Mouse (Mus musculus) liver, embryonic 13.5 days (tissue): ENCODE data around the gene Rabggta. TPM values are rescaled to one million over a fixed set of nuclear protein-coding genes. Genes with fewer than 3 reads are reported as not detected.

Experiments used
- ATAC-seq: fragments of 200-750 bp; cut with Nextera tagmentation; 2 replicates; pipeline ENCODE4 v1.8.0; 2017; ENCODE audit warnings: low read depth, mild to moderate bottlenecking, moderate number of reproducible peaks, moderate library complexity
- DNase-seq: peaks from one replicate; pipeline ENCODE4 v3.0.0; 2022
- H3K27ac ChIP-seq: fragments of 300-500 bp; sonication (generic); 2 replicates; pipeline ENCODE4 v1.5.1; 2015; ENCODE audit warnings: moderate library complexity, mild to moderate bottlenecking, inconsistent platforms
- H3K27me3 ChIP-seq: fragments of 300-500 bp; sonication (generic); 2 replicates; pipeline ENCODE4 v1.6.1; 2015; ENCODE audit warnings: mild to moderate bottlenecking, inconsistent platforms
- H3K36me3 ChIP-seq: fragments of 300-500 bp; sonication (generic); 2 replicates; pipeline ENCODE4 v1.6.1; 2015; ENCODE audit warnings: mild to moderate bottlenecking, inconsistent platforms
- H3K4me1 ChIP-seq: fragments of 300-500 bp; sonication (generic); replicated peaks from 2 replicates; pipeline ENCODE4 v1.6.1; 2015; ENCODE audit warnings: inconsistent platforms
- H3K4me2 ChIP-seq: fragments of 300-500 bp; sonication (generic); 2 replicates; pipeline ENCODE4 v1.6.1; 2015; ENCODE audit warnings: inconsistent platforms, mild to moderate bottlenecking, moderate library complexity
- H3K4me3 ChIP-seq: fragments of 300-500 bp; sonication (generic); replicated peaks from 2 replicates; pipeline ENCODE4 v1.5.1; 2015; ENCODE audit warnings: mild to moderate bottlenecking, inconsistent platforms
- H3K9ac ChIP-seq: fragments of 300-500 bp; sonication (generic); 2 replicates; pipeline ENCODE4 v1.6.1; 2015; ENCODE audit warnings: mild to moderate bottlenecking, inconsistent platforms
- H3K9me3 ChIP-seq: fragments of 300-500 bp; sonication (generic); replicated peaks from 2 replicates; pipeline ENCODE4 v1.6.1; 2016; ENCODE audit warnings: inconsistent platforms
- WGBS: fragments of 180-500 bp; shearing (Covaris S2); methylation state at CpG from one replicate; pipeline ENCODE4 v1.1.7; 2015; ENCODE audit not compliant: insufficient replicate concordance; 5-methylcytosine and 5-hydroxymethylcytosine counted together
- polyA plus RNA-seq: library from polyadenylated mRNA; unstranded; fragments of >200 nt; fragmentation: Nextera tagmentation; extraction: Ambion mirVana; gene quantifications from 2 replicates; pipeline ENCODE4 v1.2.1, GENCODE M21; 2015

Gene Rabggta
- polyA plus RNA-seq, 1 experiment from 2014 or later: 12.9 TPM

GRCm38 (mm10) chr14:55757566-55757965 is 35.5 kb upstream of the Rabggta start:
- Histone ChIP-seq H3K4me3 (peak overlapping the region; percentile 32), H3K4me2 (peak overlapping the region; percentile 43), H3K36me3 (peaks cover 43% of the 10 kb centered on the region), H3K9ac (peak overlapping the region; percentile 5; the same call in 1 of the 2 replicates), H3K27me3 (peaks cover 22% of the 10 kb centered on the region), H3K4me1 (peaks cover 35% of the 10 kb centered on the region), H3K27ac (peak overlapping the region; percentile 69; the same call in 1 of the 2 replicates), H3K9me3 (no peaks in the 10 kb centered on the region)
- no peak for ATAC-seq
- no peak for DNase-seq
- 12% methylated on average over 6 of the region's 6 CpGs for WGBS

GRCm38 (mm10) chr14:55747051-55747847 is 25.2 kb upstream of the Rabggta start:
- Histone ChIP-seq H3K27ac (0 out of 2 replicates have a peak overlapping the region, but pooled peaks have one; percentile 31), H3K36me3 (peaks cover 47% of the 10 kb centered on the region), H3K4me3 (peak overlapping the region; percentile 86), H3K4me2 (peak overlapping the region; percentile 93), H3K9ac (peak overlapping the region; percentile 86), H3K4me1 (peaks cover 39% of the 10 kb centered on the region), H3K27me3 (no peaks in the 10 kb centered on the region), H3K9me3 (no peaks in the 10 kb centered on the region)
- DNase-seq (no peak), ATAC-seq (no peak)
- 76% methylated on average over 10 of the region's 10 CpGs for WGBS

- DNase-seq (no peak), ATAC-seq (no peak)
- no peaks in the 10 kb centered on the region for H3K9me3 ChIP-seq
- H3K4me2 ChIP-seq: peak overlapping the region; percentile 93
- peak overlapping the region; percentile 86 for H3K9ac ChIP-seq
- H3K4me1 ChIP-seq: peaks cover 39% of the 10 kb centered on the region
- WGBS: under 1% methylated on average over 25 of the region's 31 CpGs
- H3K36me3 ChIP-seq: peaks cover 38% of the 10 kb centered on the region
- H3K4me3 ChIP-seq: peak overlapping the region; percentile 86
- no peaks in the 10 kb centered on the region for H3K27me3 ChIP-seq
- peak overlapping the region; percentile 72 for H3K27ac ChIP-seq
These were observed 23.8 kb upstream of the Rabggta start for GRCm38 (mm10) chr14:55745861-55746237.

- Histone ChIP-seq H3K4me2 (peak within 1 kb of the TSS; percentile 93), H3K27me3 (no peaks in the 10 kb centered on the region), H3K9me3 (no peaks in the 10 kb centered on the region), H3K4me1 (peaks cover 39% of the 10 kb centered on the region), H3K36me3 (peaks cover 38% of the 10 kb centered on the region), H3K9ac (peak within 1 kb of the TSS; percentile 86), H3K27ac (peak within 1 kb of the TSS; percentile 72), H3K4me3 (peak within 1 kb of the TSS; percentile 86)
- ATAC-seq (peak; percentile 89), DNase-seq (peak; percentile 84)
- 3% methylated on average over 46 of the region's 48 CpGs for WGBS
These were observed 23.3 kb upstream of the Rabggta start, which contains the start of the genes Dhrs1 and Nop9 for GRCm38 (mm10) chr14:55745180-55745860. Gene Dhrs1 (minus strand): TSS chr14:55745690. Gene Nop9 (plus strand): TSS chr14:55745693.

GRCm38 (mm10) chr14:55743711-55744110 is 21.6 kb upstream of the Rabggta start:
- no peak overlapping the region for H3K4me3 ChIP-seq
- H3K27me3 ChIP-seq: no peaks in the 10 kb centered on the region
- DNase-seq (peak; percentile 75), ATAC-seq (peak; percentile 27; the same call in 1 of the 2 replicates)
- H3K4me2 ChIP-seq: peak overlapping the region; percentile 23
- 18% methylated on average over 10 of the region's 10 CpGs for WGBS
- 0 out of 2 replicates have a peak overlapping the region, but pooled peaks have one; percentile 9 for H3K27ac ChIP-seq
- peak overlapping the region; percentile 37; the same call in 1 of the 2 replicates for H3K9ac ChIP-seq
- peaks cover 39% of the 10 kb centered on the region for H3K4me1 ChIP-seq
- H3K36me3 ChIP-seq: peaks cover 33% of the 10 kb centered on the region
- H3K9me3 ChIP-seq: no peaks in the 10 kb centered on the region

- ATAC-seq (no peak), DNase-seq (no peak)
- no peak overlapping the region for H3K9ac ChIP-seq
- no peaks in the 10 kb centered on the region for H3K9me3 ChIP-seq
- peaks cover 28% of the 10 kb centered on the region for H3K36me3 ChIP-seq
- H3K27ac ChIP-seq: no peak overlapping the region
- no peaks in the 10 kb centered on the region for H3K4me1 ChIP-seq
- H3K4me2 ChIP-seq: no peak overlapping the region
- H3K4me3 ChIP-seq: no peak overlapping the region
- H3K27me3 ChIP-seq: 0 out of 2 replicates have a peak, but pooled peaks cover 5% of the 10 kb centered on the region
- 73% methylated on average over 9 of the region's 9 CpGs for WGBS
These were observed 15.1 kb upstream of the Rabggta start for GRCm38 (mm10) chr14:55737086-55737687.

- Histone ChIP-seq H3K36me3 (peaks cover 22% of the 10 kb centered on the region), H3K4me1 (0 out of 2 replicates have a peak, but pooled peaks cover 3% of the 10 kb centered on the region), H3K4me2 (no peak overlapping the region), H3K27me3 (0 out of 2 replicates have a peak, but pooled peaks cover 5% of the 10 kb centered on the region), H3K9me3 (no peaks in the 10 kb centered on the region), H3K4me3 (no peak overlapping the region), H3K9ac (no peak overlapping the region), H3K27ac (no peak overlapping the region)
- WGBS: 63% methylated on average over 4 of the region's 4 CpGs
- DNase-seq (no peak), ATAC-seq (no peak)
These were observed 13.7 kb upstream of the Rabggta start for GRCm38 (mm10) chr14:55735758-55736157.

- Histone ChIP-seq H3K4me1 (0 out of 2 replicates have a peak, but pooled peaks cover 7% of the 10 kb centered on the region), H3K27me3 (0 out of 2 replicates have a peak, but pooled peaks cover 5% of the 10 kb centered on the region), H3K4me2 (no peak overlapping the region), H3K9ac (no peak overlapping the region), H3K4me3 (no peak overlapping the region), H3K36me3 (peaks cover 18% of the 10 kb centered on the region), H3K9me3 (no peaks in the 10 kb centered on the region), H3K27ac (no peak overlapping the region)
- DNase-seq (no peak), ATAC-seq (no peak)
- 61% methylated on average over 3 of the region's 3 CpGs for WGBS
These were observed 13.3 kb upstream of the Rabggta start for GRCm38 (mm10) chr14:55735334-55735733.

- H3K27me3 ChIP-seq: 0 out of 2 replicates have a peak, but pooled peaks cover 5% of the 10 kb centered on the region
- no peak for ATAC-seq
- 62% methylated on average over 7 of the region's 7 CpGs for WGBS
These were observed 12.8 kb upstream of the Rabggta start for GRCm38 (mm10) chr14:55734869-55735268.

GRCm38 (mm10) chr14:55733889-55734288 is 11.8 kb upstream of the Rabggta start:
- H3K9ac ChIP-seq: no peak overlapping the region
- no peak overlapping the region for H3K4me3 ChIP-seq
- 0 out of 2 replicates have a peak, but pooled peaks cover 7% of the 10 kb centered on the region for H3K4me1 ChIP-seq
- no peak for ATAC-seq
- peaks cover 7% of the 10 kb centered on the region for H3K36me3 ChIP-seq
- DNase-seq: no peak
- no peak overlapping the region for H3K27ac ChIP-seq
- H3K4me2 ChIP-seq: no peak overlapping the region
- H3K9me3 ChIP-seq: no peaks in the 10 kb centered on the region
- WGBS: 56% methylated on average over 10 of the region's 10 CpGs
- H3K27me3 ChIP-seq: 0 out of 2 replicates have a peak, but pooled peaks cover 9% of the 10 kb centered on the region

More at GRCm38 (mm10) chr14:55734869-55735268, 12.8 kb upstream of the Rabggta start:
- H3K27ac ChIP-seq: no peak overlapping the region
- H3K9ac ChIP-seq: no peak overlapping the region
- peaks cover 13% of the 10 kb centered on the region for H3K36me3 ChIP-seq
- H3K4me1 ChIP-seq: 0 out of 2 replicates have a peak, but pooled peaks cover 7% of the 10 kb centered on the region
- no peak overlapping the region for H3K4me2 ChIP-seq
- no peak overlapping the region for H3K4me3 ChIP-seq
- no peak for DNase-seq
- no peaks in the 10 kb centered on the region for H3K9me3 ChIP-seq
